Mouse (Mus musculus): ENCODE results near the gene Opalin. TPM values are rescaled to one million over a fixed set of nuclear protein-coding genes. Genes with fewer than 3 reads are reported as not detected.

Gene Opalin
- total RNA-seq (2023) = not detected in 4 replicates

DNA sequence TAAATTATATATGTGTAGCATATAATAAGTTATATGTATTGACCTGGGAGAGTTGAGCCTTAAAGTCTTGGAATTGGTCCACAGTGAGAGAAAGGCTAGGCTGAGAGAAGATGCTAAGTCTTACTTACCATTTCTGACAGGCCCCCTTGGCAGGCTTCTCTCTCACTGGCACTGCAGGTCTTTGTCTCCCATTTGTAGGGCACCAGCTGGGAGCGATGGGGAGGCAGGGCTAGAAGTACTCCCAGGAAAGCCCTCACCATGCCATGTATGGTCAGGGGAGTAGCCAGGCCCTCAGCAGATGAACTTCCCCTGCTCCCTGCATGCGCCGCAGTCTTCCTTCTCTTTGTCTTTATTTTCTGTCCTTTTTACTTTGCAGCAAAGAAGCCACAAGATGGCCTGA is at the start of gene Opalin:
Opalin (minus strand) TSS at position 208 of the 400 bp plus-strand sequence.

GRCm38 (mm10) chr19:41029219-41029618 is 47.7 kb downstream of the Opalin start, which contains the start of gene Dntt:
Gene Dntt (plus strand): TSS chr19:41029275.

Other genes starting within 250 kb of the Opalin start
- gene Ccnj, start 245.8 kb downstream of the Opalin start, total RNA-seq (2023) = 19.6 to 22.7 TPM (median 21.6 TPM) in 4 replicates
- 18.9 to 21.9 TPM (median 20.2 TPM) in 4 replicates for gene Zfp518a, start 182.4 kb downstream of the Opalin start, total RNA-seq (2023)
- 384 to 400 TPM (median 393 TPM) in 4 replicates for gene Blnk, start 82.6 kb downstream of the Opalin start, total RNA-seq (2023)
- not detected in 4 replicates for gene Dntt, start 47.8 kb downstream of the Opalin start, total RNA-seq (2023)
- not detected in 4 replicates for gene Tll2, start 129.7 kb upstream of the Opalin start, total RNA-seq (2023)
- gene Tm9sf3, start 186.9 kb upstream of the Opalin start, total RNA-seq (2023) = 94.3 to 102 TPM (median 99.9 TPM) in 4 replicates